Comparison of ENCODE assay signal across 21 mouse cellular contexts in the genomic region with DNA sequence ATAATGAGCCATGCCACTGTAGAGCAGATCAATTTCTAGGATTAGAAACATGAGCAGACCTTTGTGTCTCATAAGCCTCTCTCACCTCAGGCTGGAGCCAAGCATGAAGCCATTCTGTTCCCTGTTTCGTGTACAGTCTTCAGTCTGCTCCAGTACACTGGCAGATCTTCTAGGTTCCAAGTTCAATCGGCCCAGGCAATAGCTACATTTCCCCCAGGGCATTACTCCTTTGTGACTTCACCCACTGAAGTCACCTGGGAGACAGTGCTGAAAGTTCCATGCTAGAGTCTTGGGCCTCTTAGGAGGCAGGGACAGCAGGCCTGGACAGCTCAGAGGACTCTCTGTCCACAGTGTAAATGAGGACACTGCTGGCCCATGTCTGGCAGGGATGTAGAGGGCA. TPM values are rescaled to one million over a fixed set of nuclear protein-coding genes. Genes with fewer than 3 reads are reported as not detected.
"Had no signal": no experiment of that assay in that cellular context is flagged by ENCODE, and none has a peak within 500 bp of the region (broad histone marks: within the 10 kb centered on the region; RNA-seq: fewer than 3 reads in every experiment).

Tssk1 (plus strand) TSS at position 301 of the 400 bp plus-strand sequence.

- H3K27me3 ChIP-seq: neural tube, embryonic 13.5 days; neural tube, embryonic 15.5 days had no signal

- H3K27ac ChIP-seq: liver, embryonic 14.5 days; midbrain, embryonic 10.5 days; neural tube, embryonic 13.5 days had no signal

- H3K4me3 ChIP-seq: midbrain, embryonic 10.5 days; myocyte; neural tube, embryonic 13.5 days; neural tube, embryonic 15.5 days had no signal

- DNase-seq: lung, adult 18-20 months; lung, embryonic 14.5 days; lung, postnatal 10 days; lung, postnatal 4 days; midbrain, embryonic 14.5 days; retina, postnatal 1 day; right cerebral cortex, adult 18-20 months; right cerebral cortex, postnatal 25 days; right cerebral cortex, postnatal 4 days; spleen, adult 18-20 months; thymus, adult 18-20 months; thymus, postnatal 14 days; thymus, postnatal 36 days had no signal

RNA-seq across cellular contexts. Expression of gene Tssk1, which starts in this region (rescaled TPM):
- total RNA-seq: megakaryocyte, adult 5-6 weeks had no signal
- polyA plus RNA-seq: liver, embryonic 14.5 days; liver, embryonic 16.5 days; lung, embryonic 16.5 days; neural tube, embryonic 15.5 days had no signal
